Mouse (Mus musculus): ENCODE measurements around the gene Numb.

Numb gene

DNA sequence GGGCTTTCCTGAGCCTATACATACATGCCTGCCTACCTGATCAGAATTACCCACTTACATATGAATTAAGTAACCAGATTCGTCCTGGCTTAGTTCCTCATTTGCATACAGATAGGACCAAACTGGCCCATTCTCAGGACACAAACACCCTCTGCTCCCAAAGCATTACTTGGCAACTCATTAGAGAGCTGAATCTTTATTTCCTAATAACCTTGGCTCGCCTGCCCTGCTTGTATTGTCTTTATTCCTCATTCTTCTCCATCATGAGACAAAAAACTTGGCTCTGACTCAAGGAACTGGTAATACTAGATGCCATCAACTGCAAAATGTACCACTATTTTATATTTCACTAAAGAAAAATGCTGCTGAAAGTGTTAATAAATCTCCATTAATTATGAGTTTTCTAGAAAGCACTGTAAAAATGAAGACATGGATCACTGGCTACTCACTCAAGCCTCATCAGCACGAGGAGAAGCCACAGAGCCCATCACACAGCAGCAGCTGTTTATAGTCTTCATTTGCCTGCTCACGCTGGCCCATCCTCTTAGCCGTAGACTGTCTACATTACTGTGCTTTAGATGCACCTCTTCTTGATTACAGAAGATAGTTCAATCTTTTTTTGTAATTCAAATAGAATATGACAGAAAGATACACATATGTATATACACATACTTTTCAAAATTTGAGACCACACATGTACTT is 69.1 kb downstream of the Numb start:
- DNase-seq (ENCODE audit: low spot score) = no peak

- no peak for DNase-seq (ENCODE audit: low spot score)
Measured at GRCm38 (mm10) chr12:83850334-83850733, 71.4 kb downstream of the Numb start.

DNA sequence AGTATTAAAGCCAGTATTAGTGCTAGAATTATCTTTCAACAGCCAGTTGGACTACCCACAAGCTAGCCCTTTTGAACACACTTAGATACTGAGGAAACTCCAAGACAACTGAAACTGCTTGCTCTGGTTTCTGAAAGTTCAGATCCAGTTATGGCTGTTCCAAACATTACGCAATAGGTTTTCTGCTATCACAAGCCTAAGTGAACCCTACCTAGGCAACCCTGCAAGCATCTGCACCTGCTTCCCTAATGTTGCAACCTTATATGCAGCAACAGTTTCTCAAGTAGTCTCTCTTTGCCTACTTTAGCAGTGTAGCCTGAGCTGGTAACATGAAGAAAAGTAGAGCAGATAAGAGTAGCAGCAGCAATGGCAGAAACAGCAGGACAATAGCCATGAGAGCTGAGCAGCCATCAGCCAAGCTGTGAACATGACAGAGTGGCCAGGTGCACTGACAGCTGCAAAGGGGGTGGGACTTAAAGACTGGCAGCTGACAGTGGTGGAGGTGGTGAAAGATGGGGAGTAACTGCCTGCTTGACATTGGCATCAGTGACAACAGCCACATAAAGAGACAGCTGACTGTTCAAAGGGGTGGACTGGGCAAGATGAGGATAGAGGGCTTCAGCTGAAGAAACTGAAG is 73.0 kb downstream of the Numb start:
- peak; percentile 14 for DNase-seq (ENCODE audit: low spot score)

DNA sequence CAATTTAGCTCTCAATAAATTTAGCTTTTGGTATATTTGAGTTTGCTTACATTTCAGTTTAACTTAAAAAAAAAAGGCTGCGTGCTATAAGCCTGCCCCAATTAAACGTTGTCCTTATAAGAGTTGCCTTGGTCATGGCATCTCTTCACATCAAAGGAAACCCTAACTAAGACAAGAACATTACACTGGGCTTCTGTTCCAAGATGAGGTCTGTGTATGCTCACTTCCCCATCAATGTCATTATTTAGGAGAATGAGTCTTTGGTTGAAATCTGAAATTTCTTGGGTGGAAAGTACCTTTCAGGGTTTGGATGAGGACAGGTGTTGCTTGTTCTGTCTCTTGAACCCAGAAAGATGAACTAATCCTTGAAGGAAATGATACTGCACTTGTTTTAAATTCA is 73.9 kb downstream of the Numb start:
- no peak for DNase-seq (ENCODE audit: low spot score)

DNA sequence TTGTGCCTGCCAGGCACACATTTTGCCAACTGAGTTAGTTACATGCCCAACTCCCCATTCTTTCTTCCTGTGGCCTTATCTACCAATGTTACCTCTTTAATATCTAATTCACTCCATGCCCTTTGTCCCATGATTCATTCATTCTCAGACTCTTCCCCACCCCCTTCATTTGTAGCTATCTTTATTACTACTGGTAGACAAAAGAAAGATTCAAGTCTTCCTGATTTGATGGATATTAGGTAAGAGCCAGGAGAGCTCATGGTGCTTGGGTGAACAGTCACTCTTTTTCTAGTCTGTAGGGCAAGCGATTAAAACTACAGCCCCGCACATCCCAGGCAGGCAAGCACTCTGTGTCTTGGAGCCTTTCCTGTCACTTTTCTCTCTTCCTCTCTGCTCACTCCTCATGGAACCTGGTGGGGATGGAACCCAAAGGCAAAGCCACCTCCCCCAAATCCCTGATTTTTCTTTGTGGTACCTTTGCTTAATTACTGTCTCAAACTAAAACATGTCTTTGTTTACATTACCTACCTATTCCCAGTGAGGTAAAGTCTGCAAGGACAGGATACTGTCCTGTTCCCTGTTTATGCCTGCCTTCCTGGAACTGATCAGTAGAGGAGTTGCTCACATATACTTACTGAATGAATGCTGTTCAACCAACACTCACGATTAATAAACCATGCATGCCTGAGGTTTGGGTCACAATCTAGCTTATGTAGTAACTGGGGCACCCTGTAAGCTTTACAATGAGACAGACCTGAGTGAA is 78.9 kb downstream of the Numb start:
- no peak for DNase-seq (ENCODE audit: low spot score)

GRCm38 (mm10) chr12:83841409-83842190 is 80.1 kb downstream of the Numb start:
- no peak for DNase-seq (ENCODE audit: low spot score)

DNA sequence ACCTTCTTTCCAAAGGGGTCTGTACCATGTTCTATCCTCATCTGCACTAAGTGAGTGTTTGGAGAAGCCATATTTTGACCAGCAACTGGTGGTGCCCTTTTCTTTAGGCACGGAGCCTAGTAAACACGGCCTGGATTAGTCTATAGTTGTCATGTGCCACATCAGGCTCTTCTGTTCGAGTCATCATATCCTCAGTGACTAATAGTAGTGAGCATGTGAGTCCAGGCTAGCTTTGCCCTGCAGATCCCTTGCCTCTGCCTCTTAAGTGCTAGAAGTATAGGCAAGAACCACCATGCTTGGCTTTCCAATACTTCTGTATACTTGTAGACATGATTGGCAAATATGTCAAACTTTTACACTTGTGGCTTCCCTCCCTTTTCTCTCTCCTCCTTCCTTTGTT is 87.8 kb downstream of the Numb start:
- DNase-seq (ENCODE audit: low spot score) = no peak

DNA sequence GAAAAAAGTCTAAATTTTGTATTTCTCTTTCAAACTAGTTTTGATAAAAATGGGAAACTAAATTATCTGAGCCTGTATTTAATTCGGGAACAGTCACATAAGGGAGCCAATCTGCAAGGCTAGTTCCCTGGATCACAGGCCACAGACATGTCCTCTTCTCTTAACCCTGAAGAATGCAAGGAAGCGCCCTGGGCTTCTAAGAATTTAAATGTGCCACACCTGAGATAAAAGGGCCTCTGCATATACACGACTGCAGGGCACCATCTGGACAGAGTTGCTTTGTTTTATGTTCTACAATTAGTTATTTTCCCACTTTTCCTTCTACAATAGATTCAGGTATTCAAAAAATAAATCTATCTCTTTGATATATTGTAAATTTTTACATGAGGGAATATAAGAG is 91.3 kb downstream of the Numb start:
- no peak for DNase-seq (ENCODE audit: low spot score)

DNA sequence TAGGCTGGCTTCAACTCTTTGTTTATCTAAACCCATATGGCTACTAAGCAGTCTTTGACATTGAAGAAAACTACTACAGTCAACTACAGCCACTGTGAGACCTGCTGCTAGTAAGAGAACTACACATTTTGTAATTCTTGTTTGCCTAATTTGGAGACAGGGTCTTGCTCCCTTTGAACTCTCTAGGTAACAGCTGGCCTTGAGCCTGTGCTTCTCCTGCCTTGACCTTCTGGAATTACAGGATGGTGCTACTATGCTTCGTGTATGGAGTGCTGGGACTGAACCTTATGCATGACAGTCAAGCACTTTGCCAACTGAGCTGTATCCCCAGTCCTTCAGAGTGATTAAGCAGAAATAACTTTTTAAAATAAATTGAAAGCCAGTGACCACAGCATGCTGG is 105.1 kb downstream of the Numb start:
- no peak for DNase-seq (ENCODE audit: low spot score)

DNA sequence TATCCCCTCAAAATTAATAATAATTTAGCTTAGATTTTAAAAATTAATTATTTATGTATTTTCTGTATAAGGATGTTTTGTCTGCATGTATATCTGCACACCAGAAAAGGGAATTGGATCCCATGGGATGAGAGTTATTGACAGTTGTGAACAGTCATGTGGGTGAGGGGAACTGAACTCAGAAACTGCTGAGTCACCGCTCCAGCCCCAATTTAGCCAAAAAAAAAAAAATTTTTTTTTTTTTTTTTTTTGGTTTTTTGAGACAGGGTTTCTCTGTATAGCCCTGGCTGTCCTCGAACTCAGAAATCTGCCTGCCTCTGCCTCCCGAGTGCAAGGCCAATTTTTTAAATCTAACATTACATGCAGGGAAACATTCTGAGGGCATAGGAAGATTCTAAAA is 109.8 kb downstream of the Numb start:
- DNase-seq (ENCODE audit: low spot score) = no peak

- DNase-seq (ENCODE audit: low spot score) = no peak
Measured at GRCm38 (mm10) chr12:83803641-83804040, 118.1 kb downstream of the Numb start.

DNA sequence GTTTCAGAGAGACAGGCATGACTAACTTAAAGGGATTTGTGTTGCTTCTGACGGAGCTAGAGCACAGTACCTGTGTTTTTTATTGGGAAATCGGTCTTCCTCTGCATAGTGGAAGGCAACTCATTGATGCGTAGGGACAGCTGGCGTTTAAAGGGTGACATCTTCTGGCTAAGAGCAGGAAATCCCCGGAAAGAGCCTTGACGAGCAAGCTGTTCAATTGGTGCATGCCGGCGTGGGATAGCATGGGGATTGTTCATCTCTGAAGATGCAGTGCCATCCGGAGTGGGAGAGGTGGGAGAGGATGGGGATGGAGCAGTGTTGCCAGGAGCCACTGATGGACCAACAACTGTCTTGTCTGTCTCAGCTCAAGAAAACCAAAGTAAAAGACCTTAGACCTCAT is 120.8 kb downstream of the Numb start:
- no peak for DNase-seq (ENCODE audit: low spot score)

DNA sequence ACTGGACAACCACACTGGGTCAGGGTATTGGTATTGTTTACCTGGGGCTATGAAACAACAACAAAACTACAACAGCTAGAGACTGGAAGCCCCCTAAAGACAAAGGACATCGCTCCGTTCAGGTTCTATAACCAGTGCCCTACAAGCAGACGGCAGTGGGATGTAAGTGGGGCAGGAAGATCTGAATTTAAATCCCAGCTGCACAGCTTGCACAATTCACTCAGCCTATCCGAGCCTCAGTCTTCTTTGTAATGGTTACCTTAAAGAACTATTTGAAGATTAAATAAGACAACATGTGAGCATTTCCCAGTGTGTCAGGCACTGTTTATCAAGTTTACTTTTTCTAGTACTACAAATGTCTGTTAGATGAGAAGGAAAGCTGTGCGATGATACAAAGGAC is 123.4 kb downstream of the Numb start:
- DNase-seq (ENCODE audit: low spot score) = no peak

DNA sequence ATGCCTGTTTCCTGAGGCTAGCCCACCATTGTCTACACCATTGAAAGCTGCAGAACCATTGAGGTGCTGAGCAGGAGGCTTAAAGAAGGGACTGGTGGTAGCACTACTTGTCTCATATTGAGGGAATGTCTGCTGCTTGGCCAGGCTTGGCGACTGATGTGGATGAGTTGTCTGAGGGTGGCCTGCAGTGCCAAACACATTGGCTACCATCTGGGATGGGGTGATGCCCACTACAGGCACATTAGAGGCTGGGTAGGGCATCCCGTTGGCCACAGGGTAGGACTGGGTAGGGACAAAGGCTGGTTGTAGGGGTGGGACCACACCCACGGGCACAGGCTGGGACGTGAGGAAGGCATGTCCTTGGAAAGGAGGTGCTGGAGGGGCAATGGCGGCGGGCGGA is 126.1 kb downstream of the Numb start:
- no peak for DNase-seq (ENCODE audit: low spot score)

- peak; percentile 80 for DNase-seq (ENCODE audit: low spot score)
Measured at GRCm38 (mm10) chr12:83795051-83795450, 126.7 kb downstream of the Numb start.

- no peak for DNase-seq (ENCODE audit: low spot score)
Measured at GRCm38 (mm10) chr12:83792706-83793410, 128.9 kb downstream of the Numb start.

GRCm38 (mm10) chr12:83791737-83792136 is 130.0 kb downstream of the Numb start:
- DNase-seq (ENCODE audit: low spot score) = no peak

DNA sequence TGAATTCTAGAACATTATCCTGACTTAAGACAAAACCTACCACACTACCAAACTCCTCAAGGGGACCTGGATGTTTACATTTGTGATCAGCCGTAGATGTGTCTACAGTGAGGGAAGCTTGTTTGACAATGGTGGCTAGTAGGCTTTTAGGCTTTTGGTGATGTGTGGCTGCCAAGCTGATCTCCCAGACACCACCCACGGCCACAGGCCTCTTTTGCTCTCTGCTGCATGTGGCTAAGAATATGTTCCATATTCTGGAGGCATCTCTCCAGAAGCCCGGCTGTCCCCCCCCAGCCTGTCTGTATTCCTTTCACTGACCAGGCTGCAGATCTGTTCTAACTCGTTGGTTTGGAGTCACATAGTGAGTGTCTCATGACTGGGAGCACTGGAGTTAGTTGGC is 131.0 kb downstream of the Numb start:
- no peak for DNase-seq (ENCODE audit: low spot score)

GRCm38 (mm10) chr12:83789781-83790140 is 132.0 kb downstream of the Numb start:
- DNase-seq (ENCODE audit: low spot score) = no peak

DNA sequence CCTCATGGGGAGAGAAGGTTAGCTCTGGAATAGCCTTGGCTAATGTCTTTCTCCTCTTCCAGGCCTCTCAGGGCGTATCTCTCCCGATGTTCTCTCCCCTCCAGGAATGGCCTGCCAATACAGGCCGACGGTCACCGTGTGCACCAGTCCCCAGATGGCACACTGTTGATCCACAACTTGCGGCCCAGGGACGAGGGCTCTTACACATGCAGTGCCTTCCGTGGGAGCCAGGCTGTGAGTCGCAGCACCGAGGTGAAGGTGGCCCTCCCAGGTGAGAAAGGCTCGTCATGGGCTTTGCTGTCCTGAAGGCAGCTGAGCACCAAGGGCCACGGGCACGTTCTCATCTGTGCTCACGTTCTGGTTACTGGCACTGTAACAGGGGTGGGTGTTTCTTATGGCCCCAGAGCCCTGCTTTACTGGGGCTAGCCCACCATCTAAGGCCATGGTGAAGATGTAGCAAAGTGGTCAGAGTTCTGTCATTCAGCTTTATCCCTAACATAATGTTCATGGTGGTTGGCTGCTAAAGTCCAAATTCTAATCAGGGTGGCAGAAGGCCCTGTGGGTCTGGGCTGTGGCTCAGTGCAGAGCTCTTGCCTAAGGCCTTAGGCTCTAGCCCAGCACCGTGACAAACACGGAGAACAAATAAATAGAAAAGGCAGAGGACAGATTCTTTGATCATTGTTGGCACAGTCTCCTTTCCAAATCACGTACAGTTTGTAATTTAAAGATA is 132.5 kb downstream of the Numb start:
- DNase-seq (ENCODE audit: low spot score) = no peak

- DNase-seq (ENCODE audit: low spot score) = no peak
Measured at GRCm38 (mm10) chr12:83785305-83785704, 136.4 kb downstream of the Numb start.

Data from yolk sac, embryonic 10.5 days (tissue).